Mouse (Mus musculus) heart, embryonic 15.5 days (tissue): Measurements from ENCODE around the gene Riox2. TPM values are rescaled to one million over a fixed set of nuclear protein-coding genes. Genes with fewer than 3 reads are reported as not detected.
"Not testable (repeated sequence)": the region's sequence is repeated elsewhere in the genome, so short reads cannot be mapped to it uniquely, and the experiment has no call there.

Experiments used
- ATAC-seq: fragments of 200-750 bp; cut with Nextera tagmentation; replicated peaks from 2 replicates; pipeline ENCODE4 v1.8.0; 2017; ENCODE audit warnings: low read depth, moderate TSS enrichment; ENCODE audit not compliant: insufficient number of reproducible peaks, insufficient read depth, low FRiP score
- H3K27ac ChIP-seq: fragments of 300-500 bp; sonication (generic); 2 replicates; pipeline ENCODE4 v1.5.1; 2015; ENCODE audit warnings: mild to moderate bottlenecking, inconsistent platforms
- H3K27me3 ChIP-seq: fragments of 300-500 bp; sonication (generic); 2 replicates; pipeline ENCODE4 v1.6.1; 2015; ENCODE audit warnings: inconsistent platforms
- H3K36me3 ChIP-seq: fragments of 300-500 bp; sonication (generic); 2 replicates; pipeline ENCODE4 v1.6.1; 2015; ENCODE audit warnings: mild to moderate bottlenecking, inconsistent platforms
- H3K4me1 ChIP-seq: fragments of 300-500 bp; sonication (generic); replicated peaks from 2 replicates; pipeline ENCODE4 v1.6.1; 2015; ENCODE audit warnings: inconsistent platforms
- H3K4me2 ChIP-seq: fragments of 300-500 bp; sonication (generic); 2 replicates; pipeline ENCODE4 v1.6.1; 2015; ENCODE audit warnings: inconsistent platforms, mild to moderate bottlenecking, moderate library complexity
- H3K4me3 ChIP-seq: fragments of 300-500 bp; sonication (generic); 2 replicates; pipeline ENCODE4 v1.5.1; 2015; ENCODE audit warnings: mild to moderate bottlenecking, inconsistent platforms
- H3K9ac ChIP-seq: fragments of 300-500 bp; sonication (generic); 2 replicates; pipeline ENCODE4 v1.6.1; 2015; ENCODE audit warnings: mild to moderate bottlenecking, inconsistent platforms
- H3K9me3 ChIP-seq: fragments of 300-500 bp; sonication (generic); replicated peaks from 2 replicates; pipeline ENCODE4 v1.6.1; 2016; ENCODE audit warnings: inconsistent platforms
- WGBS: fragments of 180-500 bp; shearing (Covaris S2); methylation state at CpG from one replicate; pipeline ENCODE4 v1.1.7; 2015; ENCODE audit warnings: mixed read lengths; 5-methylcytosine and 5-hydroxymethylcytosine counted together
- polyA plus RNA-seq: library from polyadenylated mRNA; unstranded; fragments of >200 nt; fragmentation: Nextera tagmentation; extraction: Ambion mirVana; gene quantifications from 2 replicates; pipeline ENCODE4 v1.2.1, GENCODE M21; 2015

The Riox2 gene
- polyA plus RNA-seq: 22.8 and 25.0 TPM in 2 replicates

GRCm38 (mm10) chr16:59471637-59472278 is at the start of gene Riox2:
Riox2 (plus strand) TSS chr16:59471775.
- WGBS: under 1% methylated on average over 56 of the region's 56 CpGs
- peak within 1 kb of the TSS; percentile 67 for H3K4me3 ChIP-seq
- peak within 1 kb of the TSS; percentile 60 for H3K9ac ChIP-seq
- H3K36me3 ChIP-seq: no peaks in the 10 kb centered on the region
- peak; percentile 89 for ATAC-seq
- no peaks in the 10 kb centered on the region for H3K27me3 ChIP-seq
- peaks cover 7% of the 10 kb centered on the region for H3K4me1 ChIP-seq
- H3K27ac ChIP-seq: peak within 1 kb of the TSS; percentile 62
- peak within 1 kb of the TSS; percentile 70 for H3K4me2 ChIP-seq
- no peaks in the 10 kb centered on the region; the same call in 1 of the 2 replicates for H3K9me3 ChIP-seq

GRCm38 (mm10) chr16:59427960-59428359 is 43.6 kb upstream of the Riox2 start:
- Histone ChIP-seq H3K27me3 (no peaks in the 10 kb centered on the region), H3K9me3 (no peaks in the 10 kb centered on the region), H3K36me3 (no peaks in the 10 kb centered on the region), H3K4me1 (no peaks in the 10 kb centered on the region), H3K27ac (no peak overlapping the region), H3K4me3 (no peak overlapping the region), H3K4me2 (no peak overlapping the region), H3K9ac (no peak overlapping the region)
- ATAC-seq: no peak
- WGBS: 75% methylated on average over 7 of the region's 7 CpGs

- Histone ChIP-seq H3K4me2 (no peak overlapping the region), H3K4me3 (no peak overlapping the region), H3K27me3 (no peaks in the 10 kb centered on the region), H3K9ac (no peak overlapping the region), H3K9me3 (no peaks in the 10 kb centered on the region), H3K27ac (no peak overlapping the region), H3K36me3 (no peaks in the 10 kb centered on the region), H3K4me1 (no peaks in the 10 kb centered on the region)
- 73% methylated on average over 11 of the region's 11 CpGs for WGBS
- ATAC-seq: no peak
Measured at GRCm38 (mm10) chr16:59433181-59433580, 38.4 kb upstream of the Riox2 start.

- WGBS: 80% methylated on average over 7 of the region's 7 CpGs
- H3K4me2 ChIP-seq: no peak overlapping the region
Measured at GRCm38 (mm10) chr16:59444880-59445559, 26.6 kb upstream of the Riox2 start.

GRCm38 (mm10) chr16:59448181-59448580 is 23.4 kb upstream of the Riox2 start:
- 61% methylated on average over 1 of the region's 1 CpGs for WGBS
- no peaks in the 10 kb centered on the region for H3K27me3 ChIP-seq
- no peak for ATAC-seq
- no peaks in the 10 kb centered on the region for H3K9me3 ChIP-seq
- H3K4me1 ChIP-seq: no peaks in the 10 kb centered on the region
- no peak overlapping the region for H3K9ac ChIP-seq
- no peak overlapping the region for H3K27ac ChIP-seq
- no peak overlapping the region for H3K4me3 ChIP-seq
- no peak overlapping the region for H3K4me2 ChIP-seq
- H3K36me3 ChIP-seq: no peaks in the 10 kb centered on the region

More at GRCm38 (mm10) chr16:59444880-59445559, 26.6 kb upstream of the Riox2 start:
- H3K9ac ChIP-seq: no peak overlapping the region
- H3K9me3 ChIP-seq: no peaks in the 10 kb centered on the region
- no peak for ATAC-seq
- no peak overlapping the region for H3K27ac ChIP-seq
- no peaks in the 10 kb centered on the region for H3K36me3 ChIP-seq
- no peak overlapping the region for H3K4me3 ChIP-seq
- H3K27me3 ChIP-seq: no peaks in the 10 kb centered on the region
- H3K4me1 ChIP-seq: no peaks in the 10 kb centered on the region

- H3K9ac ChIP-seq: no peak overlapping the region
- no peak for ATAC-seq
- H3K27me3 ChIP-seq: no peaks in the 10 kb centered on the region
- H3K27ac ChIP-seq: no peak overlapping the region
- H3K36me3 ChIP-seq: no peaks in the 10 kb centered on the region
- H3K4me3 ChIP-seq: no peak overlapping the region
- no peaks in the 10 kb centered on the region for H3K9me3 ChIP-seq
- H3K4me1 ChIP-seq: no peaks in the 10 kb centered on the region
- H3K4me2 ChIP-seq: no peak overlapping the region
Measured at GRCm38 (mm10) chr16:59449092-59449491, 22.5 kb upstream of the Riox2 start.

GRCm38 (mm10) chr16:59451813-59452212 is 19.8 kb upstream of the Riox2 start:
- WGBS: 82% methylated on average over 5 of the region's 5 CpGs
- H3K4me1 ChIP-seq: no peaks in the 10 kb centered on the region
- H3K27me3 ChIP-seq: no peaks in the 10 kb centered on the region
- no peak overlapping the region for H3K4me3 ChIP-seq
- H3K9me3 ChIP-seq: no peaks in the 10 kb centered on the region
- no peaks in the 10 kb centered on the region for H3K36me3 ChIP-seq
- no peak overlapping the region for H3K27ac ChIP-seq
- no peak overlapping the region for H3K4me2 ChIP-seq
- H3K9ac ChIP-seq: no peak overlapping the region
- ATAC-seq: no peak

- H3K4me1 ChIP-seq, H3K4me2 ChIP-seq, H3K9ac ChIP-seq, H3K27me3 ChIP-seq, H3K36me3 ChIP-seq, H3K9me3 ChIP-seq, H3K27ac ChIP-seq, H3K4me3 ChIP-seq, ATAC-seq: not testable (repeated sequence)
- WGBS: 65% methylated on average over 5 of the region's 5 CpGs
Measured at GRCm38 (mm10) chr16:59459259-59459861, 12.2 kb upstream of the Riox2 start.

GRCm38 (mm10) chr16:59463567-59463966 is 8.0 kb upstream of the Riox2 start:
- peaks cover 3% of the 10 kb centered on the region; the same call in 1 of the 2 replicates for H3K9me3 ChIP-seq
- no peak overlapping the region for H3K4me3 ChIP-seq
- no peak overlapping the region for H3K9ac ChIP-seq
- H3K4me2 ChIP-seq: no peak overlapping the region
- no peak for ATAC-seq
- WGBS: 67% methylated on average over 4 of the region's 4 CpGs
- no peaks in the 10 kb centered on the region for H3K27me3 ChIP-seq
- H3K36me3 ChIP-seq: no peaks in the 10 kb centered on the region
- H3K4me1 ChIP-seq: no peaks in the 10 kb centered on the region
- H3K27ac ChIP-seq: no peak overlapping the region

- WGBS: 87% methylated on average over 6 of the region's 6 CpGs
- H3K4me2 ChIP-seq: no peak overlapping the region
- no peak overlapping the region for H3K9ac ChIP-seq
- H3K36me3 ChIP-seq: no peaks in the 10 kb centered on the region
- H3K9me3 ChIP-seq: peaks cover 3% of the 10 kb centered on the region; the same call in 1 of the 2 replicates
- H3K4me1 ChIP-seq: no peaks in the 10 kb centered on the region
- no peaks in the 10 kb centered on the region for H3K27me3 ChIP-seq
- no peak overlapping the region for H3K4me3 ChIP-seq
- ATAC-seq: no peak
- no peak overlapping the region for H3K27ac ChIP-seq
Measured at GRCm38 (mm10) chr16:59463973-59464372, 7.6 kb upstream of the Riox2 start.

GRCm38 (mm10) chr16:59469846-59470245 is 1.7 kb upstream of the Riox2 start:
- H3K27ac ChIP-seq: no peak overlapping the region
- no peaks in the 10 kb centered on the region for H3K27me3 ChIP-seq
- H3K4me1 ChIP-seq: peaks cover 7% of the 10 kb centered on the region
- H3K9me3 ChIP-seq: no peaks in the 10 kb centered on the region; the same call in 1 of the 2 replicates
- H3K4me2 ChIP-seq: no peak overlapping the region
- WGBS: 81% methylated on average over 1 of the region's 1 CpGs
- no peaks in the 10 kb centered on the region for H3K36me3 ChIP-seq
- ATAC-seq: no peak
- H3K9ac ChIP-seq: no peak overlapping the region
- no peak overlapping the region for H3K4me3 ChIP-seq
